Mouse (Mus musculus): ENCODE results near the gene Ltbp3. TPM values are rescaled to one million over a fixed set of nuclear protein-coding genes. Genes with fewer than 3 reads are reported as not detected.

Gene Ltbp3
- polyA plus RNA-seq, 1 experiment from 2014 or later = 52.3 TPM

GRCm38 (mm10) chr19:5710068-5710467, 30.6 kb upstream of the Ltbp3 start:
- no peaks in the 10 kb centered on the region for H3K27me3 ChIP-seq (ENCODE audit: control insufficient read depth, insufficient read depth, low read depth, low read length)
- no peak for ATAC-seq (ENCODE audit: low read depth)
- H3K27ac ChIP-seq (ENCODE audit: low read length) = no peak overlapping the region
- H3K4me1 ChIP-seq (replicated peaks; ENCODE audit: control insufficient read depth, insufficient read depth, low read length) = peaks cover 21% of the 10 kb centered on the region
- peaks cover 19% of the 10 kb centered on the region for H3K36me3 ChIP-seq (ENCODE audit: control insufficient read depth, insufficient read depth, low read length)
- 95% methylated on average over 6 of the region's 6 CpGs for whole genome bisulfite sequencing
- H3K4me2 ChIP-seq (ENCODE audit: low read depth, low read length) = no peak overlapping the region
- H3K9me3 ChIP-seq (ENCODE audit: control insufficient read depth, low read length) = no peaks in the 10 kb centered on the region
- H3K4me3 ChIP-seq (ENCODE audit: low read length) = no peak overlapping the region
- no peak overlapping the region for H3K9ac ChIP-seq (ENCODE audit: low read length)

DNA sequence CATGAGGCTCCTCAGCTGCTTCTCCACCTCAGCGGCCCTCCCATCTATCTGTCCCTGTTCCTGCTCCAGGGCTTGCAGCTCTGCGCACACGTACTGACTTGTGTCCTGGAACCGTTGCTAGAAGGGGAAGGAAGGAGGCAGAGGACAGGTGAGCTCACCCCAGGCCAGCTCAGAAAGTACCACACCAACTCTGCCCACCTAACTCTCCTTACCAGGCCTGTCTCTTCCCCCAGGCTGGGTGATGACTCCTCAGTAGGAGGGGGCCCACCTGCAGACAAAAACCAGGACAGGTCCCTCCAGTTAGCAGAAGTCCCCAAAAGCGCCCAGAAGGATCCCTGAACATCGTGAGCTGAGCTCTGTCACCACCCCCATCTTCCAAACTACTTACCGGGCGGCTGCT, 30.1 kb upstream of the Ltbp3 start:
- peaks cover 19% of the 10 kb centered on the region for H3K36me3 ChIP-seq (ENCODE audit: control insufficient read depth, insufficient read depth, low read length)
- WGBS = 84% methylated on average over 7 of the region's 8 CpGs
- no peak for ATAC-seq (ENCODE audit: low read depth)

DNA sequence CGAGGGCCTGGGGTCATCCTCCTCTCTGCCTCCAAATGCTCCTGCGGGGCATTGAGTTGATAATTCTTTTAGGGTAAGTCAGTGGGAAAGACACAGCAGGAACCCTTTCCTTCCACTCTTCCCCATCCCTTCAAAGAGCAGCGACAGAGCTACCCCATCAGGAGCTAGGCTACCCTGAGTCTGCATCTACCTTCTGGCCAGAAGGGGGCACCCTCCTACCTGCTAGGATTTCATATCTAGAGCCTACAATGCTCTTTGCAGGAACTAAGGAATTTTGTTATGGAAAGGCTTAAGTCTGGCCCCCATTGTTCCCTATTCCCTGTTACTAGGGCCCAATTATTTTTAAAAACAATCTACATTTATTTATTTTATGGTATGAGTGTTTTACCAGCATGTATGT, 29.5 kb upstream of the Ltbp3 start:
- H3K4me3 ChIP-seq (ENCODE audit: low read length) = no peak overlapping the region
- H3K27ac ChIP-seq (ENCODE audit: low read length) = no peak overlapping the region
- WGBS = 27% methylated on average over 3 of the region's 3 CpGs
- H3K9ac ChIP-seq (ENCODE audit: low read length) = no peak overlapping the region
- no peak overlapping the region for H3K4me2 ChIP-seq (ENCODE audit: low read depth, low read length)
- no peaks in the 10 kb centered on the region for H3K27me3 ChIP-seq (ENCODE audit: control insufficient read depth, insufficient read depth, low read depth, low read length)
- H3K36me3 ChIP-seq (ENCODE audit: control insufficient read depth, insufficient read depth, low read length) = peaks cover 19% of the 10 kb centered on the region
- H3K4me1 ChIP-seq (replicated peaks; ENCODE audit: control insufficient read depth, insufficient read depth, low read length) = peaks cover 22% of the 10 kb centered on the region
- no peak for ATAC-seq (ENCODE audit: low read depth)
- H3K9me3 ChIP-seq (ENCODE audit: control insufficient read depth, low read length) = no peaks in the 10 kb centered on the region

More for the DNA sequence above, 30.1 kb upstream of the Ltbp3 start:
- Histone ChIP-seq H3K9ac (ENCODE audit: low read length) (no peak overlapping the region), H3K27me3 (ENCODE audit: control insufficient read depth, insufficient read depth, low read depth, low read length) (no peaks in the 10 kb centered on the region), H3K27ac (ENCODE audit: low read length) (no peak overlapping the region), H3K9me3 (ENCODE audit: control insufficient read depth, low read length) (no peaks in the 10 kb centered on the region), H3K4me1 (replicated peaks; ENCODE audit: control insufficient read depth, insufficient read depth, low read length) (peaks cover 20% of the 10 kb centered on the region), H3K4me2 (ENCODE audit: low read depth, low read length) (no peak overlapping the region), H3K4me3 (ENCODE audit: low read length) (no peak overlapping the region)

DNA sequence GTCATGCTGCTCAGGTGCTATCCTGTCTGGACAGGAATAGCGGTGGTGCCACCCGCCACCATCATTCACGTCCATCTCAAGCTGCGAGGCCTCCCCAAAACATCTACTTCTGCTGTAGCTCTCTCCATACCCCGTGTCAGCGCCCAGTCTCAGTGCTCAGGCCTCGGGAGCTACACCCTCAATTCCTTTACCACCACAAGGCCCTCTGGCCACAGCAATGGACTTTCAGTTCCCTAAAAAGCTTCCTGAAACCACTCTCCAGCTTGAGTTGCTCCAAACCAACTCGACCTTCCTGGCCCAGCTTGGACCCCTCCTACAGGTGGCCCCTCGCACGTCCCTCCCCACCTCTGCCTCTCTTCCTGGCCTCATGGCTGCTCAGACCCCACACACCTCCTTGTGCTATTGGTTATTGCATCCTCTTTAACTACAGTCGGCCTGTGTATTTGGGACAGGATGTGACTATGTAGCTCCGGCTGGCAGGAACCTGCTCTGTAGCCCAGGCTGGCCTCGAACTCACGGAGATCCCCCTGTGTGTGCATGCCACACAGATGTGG, 28.7 kb upstream of the Ltbp3 start:
- H3K27me3 ChIP-seq (ENCODE audit: control insufficient read depth, insufficient read depth, low read depth, low read length) = no peaks in the 10 kb centered on the region
- no peak overlapping the region for H3K4me3 ChIP-seq (ENCODE audit: low read length)
- WGBS = 91% methylated on average over 14 of the region's 14 CpGs
- no peak overlapping the region for H3K27ac ChIP-seq (ENCODE audit: low read length)
- no peak overlapping the region for H3K4me2 ChIP-seq (ENCODE audit: low read depth, low read length)
- H3K36me3 ChIP-seq (ENCODE audit: control insufficient read depth, insufficient read depth, low read length) = peaks cover 19% of the 10 kb centered on the region
- no peak for ATAC-seq (ENCODE audit: low read depth)
- no peaks in the 10 kb centered on the region for H3K9me3 ChIP-seq (ENCODE audit: control insufficient read depth, low read length)
- no peak overlapping the region for H3K9ac ChIP-seq (ENCODE audit: low read length)
- H3K4me1 ChIP-seq (replicated peaks; ENCODE audit: control insufficient read depth, insufficient read depth, low read length) = peaks cover 24% of the 10 kb centered on the region

DNA sequence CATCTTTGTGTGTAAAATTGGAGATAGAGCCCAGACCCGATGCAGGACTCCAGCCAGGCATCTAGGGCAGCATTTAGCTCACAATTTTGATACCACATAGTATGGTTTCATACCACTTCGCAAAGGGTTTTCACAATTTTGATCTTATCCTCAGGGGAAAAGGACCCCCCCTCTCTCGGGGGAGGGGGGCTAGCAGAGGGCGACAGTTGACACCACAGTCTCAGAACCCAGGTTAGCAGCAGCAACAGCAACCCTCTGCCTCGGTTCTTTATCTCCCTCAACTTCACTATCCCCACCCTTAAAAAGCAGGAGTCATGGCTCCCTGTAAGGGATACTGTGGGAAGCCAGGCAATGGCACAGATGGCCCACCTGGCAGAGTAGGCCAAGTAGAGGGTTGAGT, 27.4 kb upstream of the Ltbp3 start:
- WGBS = 64% methylated on average over 5 of the region's 5 CpGs
- 0 out of 2 replicates have a peak overlapping the region, but pooled peaks have one; percentile 20 for H3K9ac ChIP-seq (ENCODE audit: low read length)

GRCm38 (mm10) chr19:5713730-5714129, 27.0 kb upstream of the Ltbp3 start:
- Histone ChIP-seq H3K4me1 (replicated peaks; ENCODE audit: control insufficient read depth, insufficient read depth, low read length) (peaks cover 24% of the 10 kb centered on the region), H3K4me2 (ENCODE audit: low read depth, low read length) (0 out of 2 replicates have a peak overlapping the region, but pooled peaks have one; percentile 18), H3K27me3 (ENCODE audit: control insufficient read depth, insufficient read depth, low read depth, low read length) (no peaks in the 10 kb centered on the region), H3K9ac (ENCODE audit: low read length) (peak overlapping the region; percentile 31; the same call in 1 of the 2 replicates), H3K36me3 (ENCODE audit: control insufficient read depth, insufficient read depth, low read length) (peaks cover 9% of the 10 kb centered on the region), H3K4me3 (ENCODE audit: low read length) (no peak overlapping the region), H3K9me3 (ENCODE audit: control insufficient read depth, low read length) (no peaks in the 10 kb centered on the region), H3K27ac (ENCODE audit: low read length) (peak overlapping the region; percentile 77)
- 9% methylated on average over 2 of the region's 2 CpGs for WGBS
- ATAC-seq (ENCODE audit: low read depth) = peak; percentile 88

More for the DNA sequence above, 27.4 kb upstream of the Ltbp3 start:
- Histone ChIP-seq H3K27ac (ENCODE audit: low read length) (peak overlapping the region; percentile 77), H3K9me3 (ENCODE audit: control insufficient read depth, low read length) (no peaks in the 10 kb centered on the region), H3K4me1 (replicated peaks; ENCODE audit: control insufficient read depth, insufficient read depth, low read length) (peaks cover 24% of the 10 kb centered on the region), H3K4me3 (ENCODE audit: low read length) (no peak overlapping the region), H3K4me2 (ENCODE audit: low read depth, low read length) (0 out of 2 replicates have a peak overlapping the region, but pooled peaks have one; percentile 18), H3K36me3 (ENCODE audit: control insufficient read depth, insufficient read depth, low read length) (peaks cover 13% of the 10 kb centered on the region), H3K27me3 (ENCODE audit: control insufficient read depth, insufficient read depth, low read depth, low read length) (no peaks in the 10 kb centered on the region)
- no peak for ATAC-seq (ENCODE audit: low read depth)

DNA sequence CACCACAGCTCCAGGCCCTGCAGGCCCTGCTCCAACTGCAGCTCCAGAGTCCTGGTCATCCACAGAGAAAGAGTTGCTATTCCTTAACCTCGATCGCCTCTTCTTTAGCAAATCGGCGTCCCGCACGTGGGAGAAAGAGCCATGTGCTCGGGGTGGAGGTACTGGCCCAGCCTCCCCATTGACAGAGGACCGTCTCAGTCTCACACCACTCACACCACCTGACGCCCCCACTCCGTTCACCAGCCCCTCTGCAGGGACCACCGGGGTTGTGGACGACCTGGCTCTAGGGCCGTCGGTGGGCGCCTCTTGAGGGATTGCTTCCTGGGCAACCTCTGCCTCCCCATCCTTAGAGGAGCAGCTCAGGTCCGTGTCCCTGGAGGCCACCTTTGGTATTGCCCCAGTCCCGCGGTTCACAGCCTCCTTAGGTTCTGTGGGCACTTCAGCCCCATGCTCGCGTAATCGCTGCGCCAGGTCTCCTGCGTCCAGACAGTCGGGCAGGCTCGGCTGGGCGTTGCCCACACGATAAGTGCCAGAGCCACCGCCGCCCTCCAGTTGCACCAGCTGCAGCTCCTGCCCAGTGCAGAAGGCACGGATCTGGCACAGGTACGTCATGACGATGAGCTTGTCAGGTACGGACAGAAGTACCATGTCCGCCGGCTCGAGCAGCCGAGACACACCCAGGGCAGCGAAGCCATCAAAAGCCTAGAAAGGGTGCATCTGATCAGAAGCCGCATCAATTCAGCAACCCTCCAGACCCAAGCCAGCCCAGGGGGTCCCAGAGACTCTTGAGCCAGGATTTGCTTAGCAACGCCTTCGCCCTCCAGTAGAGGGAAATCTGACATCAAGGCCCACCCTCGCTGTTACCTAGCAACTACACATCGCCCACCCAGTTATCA, 24.7 kb upstream of the Ltbp3 start:
- H3K9me3 ChIP-seq (ENCODE audit: control insufficient read depth, low read length) = no peaks in the 10 kb centered on the region
- H3K4me3 ChIP-seq (ENCODE audit: low read length) = no peak overlapping the region
- no peak overlapping the region for H3K27ac ChIP-seq (ENCODE audit: low read length)
- 33% methylated on average over 43 of the region's 43 CpGs for WGBS
- peaks cover 9% of the 10 kb centered on the region for H3K36me3 ChIP-seq (ENCODE audit: control insufficient read depth, insufficient read depth, low read length)
- H3K4me2 ChIP-seq (ENCODE audit: low read depth, low read length) = peak overlapping the region; percentile 33
- 0 out of 2 replicates have a peak overlapping the region, but pooled peaks have one; percentile 25 for H3K9ac ChIP-seq (ENCODE audit: low read length)
- no peaks in the 10 kb centered on the region for H3K27me3 ChIP-seq (ENCODE audit: control insufficient read depth, insufficient read depth, low read depth, low read length)
- peak; percentile 53 for ATAC-seq (ENCODE audit: low read depth)
- H3K4me1 ChIP-seq (replicated peaks; ENCODE audit: control insufficient read depth, insufficient read depth, low read length) = peaks cover 24% of the 10 kb centered on the region

- ATAC-seq (ENCODE audit: low read depth) = no peak
- H3K27ac ChIP-seq (ENCODE audit: low read length) = no peak overlapping the region
- peaks cover 24% of the 10 kb centered on the region for H3K4me1 ChIP-seq (replicated peaks; ENCODE audit: control insufficient read depth, insufficient read depth, low read length)
- no peaks in the 10 kb centered on the region for H3K9me3 ChIP-seq (ENCODE audit: control insufficient read depth, low read length)
- no peak overlapping the region for H3K9ac ChIP-seq (ENCODE audit: low read length)
- peaks cover 16% of the 10 kb centered on the region for H3K36me3 ChIP-seq (ENCODE audit: control insufficient read depth, insufficient read depth, low read length)
- H3K4me3 ChIP-seq (ENCODE audit: low read length) = no peak overlapping the region
- H3K27me3 ChIP-seq (ENCODE audit: control insufficient read depth, insufficient read depth, low read depth, low read length) = no peaks in the 10 kb centered on the region
- 43% methylated on average over 10 of the region's 10 CpGs for WGBS
- H3K4me2 ChIP-seq (ENCODE audit: low read depth, low read length) = no peak overlapping the region
Measured at GRCm38 (mm10) chr19:5716955-5717354, 23.7 kb upstream of the Ltbp3 start.

DNA sequence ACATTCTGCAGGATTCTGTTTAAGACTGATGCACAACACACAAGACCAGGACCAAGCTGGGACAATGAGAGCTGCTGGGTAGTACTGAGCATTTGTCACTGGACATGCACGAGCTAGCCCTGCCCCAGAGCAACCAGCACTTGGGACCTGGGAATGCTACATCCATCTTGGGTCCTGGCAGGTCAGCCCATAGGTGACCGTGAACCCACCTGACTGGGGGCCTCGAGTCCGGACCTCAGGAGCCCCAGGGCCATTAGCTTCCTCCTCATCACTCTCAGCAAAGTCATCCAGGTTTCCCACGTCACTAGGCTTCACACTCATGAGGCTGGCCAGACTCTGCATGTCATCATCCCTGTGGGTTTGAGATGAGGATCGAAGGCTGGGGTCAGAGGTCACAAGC, 19.5 kb upstream of the Ltbp3 start:
- ATAC-seq (ENCODE audit: low read depth) = no peak
- Histone ChIP-seq H3K4me3 (ENCODE audit: low read length) (no peak overlapping the region), H3K4me1 (replicated peaks; ENCODE audit: control insufficient read depth, insufficient read depth, low read length) (peaks cover 21% of the 10 kb centered on the region), H3K9me3 (ENCODE audit: control insufficient read depth, low read length) (no peaks in the 10 kb centered on the region), H3K4me2 (ENCODE audit: low read depth, low read length) (no peak overlapping the region), H3K27ac (ENCODE audit: low read length) (no peak overlapping the region), H3K9ac (ENCODE audit: low read length) (no peak overlapping the region), H3K27me3 (ENCODE audit: control insufficient read depth, insufficient read depth, low read depth, low read length) (no peaks in the 10 kb centered on the region), H3K36me3 (ENCODE audit: control insufficient read depth, insufficient read depth, low read length) (peaks cover 18% of the 10 kb centered on the region)
- WGBS = 85% methylated on average over 6 of the region's 6 CpGs
